Mouse (Mus musculus) C2C12 (cell line): ENCODE measurements at regions not wholly inside any gene's neighbourhood (a gene's known extent, or its start where the extent isn't known, plus 50 kb on each side); places are given as distances from the start of the nearest gene placed in this dataset.

Source experiments
- CEBPB ChIP-seq: IDR thresholded peaks from one replicate; pipeline ENCODE4 v1.6.1; 2011; ENCODE audit warnings: low read depth, mild to moderate bottlenecking, control low read depth, moderate library complexity
- CTCF ChIP-seq: IDR thresholded peaks from one replicate; pipeline ENCODE4 v1.5.1; 2011; ENCODE audit not compliant: control insufficient read depth, insufficient read depth, insufficient read length
- MAX ChIP-seq: IDR thresholded peaks from one replicate; pipeline ENCODE4 v1.6.1; 2011; ENCODE audit warnings: mild to moderate bottlenecking, control low read depth
- MYOG ChIP-seq: IDR thresholded peaks from one replicate; pipeline ENCODE4 v1.6.1; 2011; ENCODE audit not compliant: control insufficient read depth, insufficient read length; ENCODE audit errors: extremely low read depth
- USF1 ChIP-seq: IDR thresholded peaks from one replicate; pipeline ENCODE4 v1.6.1; 2011; ENCODE audit warnings: low read depth, mild to moderate bottlenecking, control low read depth, moderate library complexity

DNA sequence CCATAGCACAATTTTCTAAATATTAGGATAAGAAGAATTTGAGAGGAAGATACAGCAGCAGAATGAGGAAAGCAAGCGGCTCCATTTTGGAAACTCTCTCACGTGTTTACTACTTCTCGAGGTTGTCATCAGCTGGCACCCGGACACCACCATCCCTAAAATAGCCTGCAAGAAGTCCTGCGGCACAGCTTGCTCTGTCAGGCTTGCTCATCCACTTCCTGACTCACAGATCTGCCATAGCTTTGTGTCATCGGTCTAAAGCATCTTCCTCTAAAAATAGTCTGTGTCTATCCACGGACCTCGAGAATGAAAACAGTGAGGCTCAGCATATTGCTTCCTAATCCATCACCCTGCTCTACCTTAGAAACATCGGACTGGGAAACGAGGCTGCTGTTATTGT, 222.3 kb upstream of the Gm11114 start:
- TF ChIP-seq CTCF (no peak), MAX (no peak), USF1 (no peak), MYOG (no peak), CEBPB (no peak)
